Mouse (Mus musculus): ENCODE measurements around the gene Ndufb3. TPM values are rescaled to one million over a fixed set of nuclear protein-coding genes. Genes with fewer than 3 reads are reported as not detected.
A peak's percentile ranks its signal among the peaks of the same experiment; 100 is the strongest.
"Not testable (repeated sequence)": the region's sequence is repeated elsewhere in the genome, so short reads cannot be mapped to it uniquely, and the experiment has no call there.

Gene Ndufb3
- polyA plus RNA-seq (2016; fragmentation: Nextera tagmentation; extraction: Ambion mirVana), result 151 and 153 TPM in 2 replicates

- ATAC-seq (ENCODE audit: insufficient number of reproducible peaks, insufficient read depth, low FRiP score, low TSS enrichment), result peak; percentile 92
- no peaks in the 10 kb centered on the region for H3K9me3 ChIP-seq
- peak within 1 kb of the TSS; percentile 74 for H3K4me3 ChIP-seq
- peaks cover 6% of the 10 kb centered on the region; the same call in 1 of the 2 replicates for H3K36me3 ChIP-seq
- peak within 1 kb of the TSS; percentile 74 for H3K4me2 ChIP-seq (replicated peaks)
- under 1% methylated on average over 41 of the region's 41 CpGs for WGBS
- H3K4me1 ChIP-seq, result peaks cover 9% of the 10 kb centered on the region; the same call in 1 of the 2 replicates
- H3K27ac ChIP-seq, result peak within 1 kb of the TSS; percentile 77
- H3K27me3 ChIP-seq, result no peaks in the 10 kb centered on the region
- H3K9ac ChIP-seq, result peak within 1 kb of the TSS; percentile 78
Measured at GRCm38 (mm10) chr1:58586171-58586997, at the start of gene Ndufb3, which contains the start of gene Fam126b. Gene Ndufb3 (plus strand): TSS chr1:58586384. Gene Fam126b (minus strand): TSS chr1:58586323.

- ATAC-seq (ENCODE audit: insufficient number of reproducible peaks, insufficient read depth, low FRiP score, low TSS enrichment), result no peak
- no peaks in the 10 kb centered on the region for H3K27me3 ChIP-seq
- no peak overlapping the region for H3K4me2 ChIP-seq (replicated peaks)
- no peaks in the 10 kb centered on the region for H3K4me1 ChIP-seq
- WGBS, result 81% methylated on average over 1 of the region's 1 CpGs
- no peak overlapping the region for H3K27ac ChIP-seq
- H3K4me3 ChIP-seq, result no peak overlapping the region
- H3K9me3 ChIP-seq, result no peaks in the 10 kb centered on the region
- H3K36me3 ChIP-seq, result peaks cover 46% of the 10 kb centered on the region
- H3K9ac ChIP-seq, result no peak overlapping the region
Measured at GRCm38 (mm10) chr1:58541386-58541785, 44.8 kb upstream of the Ndufb3 start.

DNA sequence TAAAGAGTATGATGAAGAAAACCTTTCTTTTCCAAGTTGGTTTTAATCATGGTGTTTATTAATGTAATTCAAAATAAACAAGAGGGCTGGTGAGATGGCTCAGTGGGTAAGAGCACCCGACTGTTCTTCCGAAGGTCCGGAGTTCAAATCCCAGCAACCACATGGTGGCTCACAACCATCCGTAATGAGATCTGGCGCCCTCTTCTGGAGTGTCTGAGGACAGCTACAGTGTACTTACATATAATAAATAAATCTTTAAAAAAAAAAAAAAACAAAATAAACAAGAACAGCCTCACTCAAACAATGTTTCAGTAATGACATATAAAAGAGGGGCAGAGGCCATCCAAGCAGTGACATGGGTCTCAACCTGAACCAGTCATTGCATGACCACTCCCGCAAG is 25.8 kb upstream of the Ndufb3 start:
- H3K4me3 ChIP-seq; H3K9ac ChIP-seq; H3K36me3 ChIP-seq; ATAC-seq (ENCODE audit: insufficient number of reproducible peaks, insufficient read depth, low FRiP score, low TSS enrichment); H3K4me1 ChIP-seq; H3K27ac ChIP-seq; H3K9me3 ChIP-seq; H3K27me3 ChIP-seq; H3K4me2 ChIP-seq (replicated peaks): not testable (repeated sequence)
- 93% methylated on average over 6 of the region's 6 CpGs for WGBS

DNA sequence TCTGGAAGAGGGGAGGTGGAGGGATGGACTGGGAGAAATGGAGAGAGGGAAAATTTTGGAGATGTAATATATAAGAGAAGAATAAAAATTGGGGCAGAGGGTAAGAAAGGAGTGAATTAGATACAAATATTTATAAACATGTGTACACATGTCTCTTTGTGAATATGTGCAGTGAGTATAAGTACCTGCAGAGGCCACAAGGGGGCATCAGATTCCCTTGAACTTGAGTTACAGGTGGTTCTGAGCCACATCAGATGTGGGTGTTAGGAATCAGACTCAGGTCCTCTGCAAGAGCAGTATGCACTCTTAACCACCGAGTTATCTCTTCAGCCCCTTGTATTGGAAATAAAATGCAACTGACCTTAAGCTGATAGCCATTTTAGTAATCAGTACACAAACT is 23.7 kb upstream of the Ndufb3 start:
- no peak overlapping the region for H3K27ac ChIP-seq
- WGBS, result 89% methylated on average over 1 of the region's 1 CpGs
- H3K9ac ChIP-seq, result no peak overlapping the region
- H3K36me3 ChIP-seq, result no peaks in the 10 kb centered on the region; the same call in 1 of the 2 replicates
- H3K4me2 ChIP-seq (replicated peaks), result no peak overlapping the region
- no peaks in the 10 kb centered on the region for H3K4me1 ChIP-seq
- no peak overlapping the region for H3K4me3 ChIP-seq
- ATAC-seq (ENCODE audit: insufficient number of reproducible peaks, insufficient read depth, low FRiP score, low TSS enrichment), result no peak
- no peaks in the 10 kb centered on the region for H3K9me3 ChIP-seq
- no peaks in the 10 kb centered on the region for H3K27me3 ChIP-seq

DNA sequence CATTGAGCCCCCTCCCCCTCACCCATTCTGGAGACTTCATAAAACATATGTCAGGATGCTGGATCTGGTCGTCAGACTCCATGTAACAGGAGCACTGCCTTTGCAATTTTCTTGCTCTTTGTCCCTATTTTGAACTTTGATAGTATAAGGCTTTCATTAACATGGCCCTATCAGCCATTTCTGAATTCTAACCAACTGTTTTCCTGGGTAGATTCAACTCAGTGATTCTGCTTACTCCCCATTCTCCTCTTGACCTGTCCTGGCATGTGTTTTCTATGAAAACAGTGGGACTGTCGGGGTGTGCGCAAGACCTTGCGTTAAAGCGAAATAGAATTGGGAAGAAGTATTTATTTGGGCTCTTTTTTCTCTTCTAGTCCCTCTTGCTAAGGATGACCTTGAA is 21.2 kb upstream of the Ndufb3 start:
- WGBS, result 82% methylated on average over 5 of the region's 5 CpGs
- Histone ChIP-seq H3K4me2 (replicated peaks) (no peak overlapping the region), H3K9me3 (no peaks in the 10 kb centered on the region), H3K9ac (no peak overlapping the region), H3K27me3 (no peaks in the 10 kb centered on the region), H3K4me1 (no peaks in the 10 kb centered on the region), H3K36me3 (no peaks in the 10 kb centered on the region; the same call in 1 of the 2 replicates), H3K4me3 (no peak overlapping the region), H3K27ac (no peak overlapping the region)
- ATAC-seq (ENCODE audit: insufficient number of reproducible peaks, insufficient read depth, low FRiP score, low TSS enrichment), result no peak

GRCm38 (mm10) chr1:58566621-58567020 is 19.6 kb upstream of the Ndufb3 start:
- no peak overlapping the region for H3K4me3 ChIP-seq
- H3K4me2 ChIP-seq (replicated peaks), result no peak overlapping the region
- H3K9me3 ChIP-seq, result no peaks in the 10 kb centered on the region
- ATAC-seq (ENCODE audit: insufficient number of reproducible peaks, insufficient read depth, low FRiP score, low TSS enrichment), result no peak
- H3K27me3 ChIP-seq, result no peaks in the 10 kb centered on the region
- no peak overlapping the region for H3K27ac ChIP-seq
- no peaks in the 10 kb centered on the region; the same call in 1 of the 2 replicates for H3K36me3 ChIP-seq
- H3K4me1 ChIP-seq, result no peaks in the 10 kb centered on the region
- no peak overlapping the region for H3K9ac ChIP-seq

DNA sequence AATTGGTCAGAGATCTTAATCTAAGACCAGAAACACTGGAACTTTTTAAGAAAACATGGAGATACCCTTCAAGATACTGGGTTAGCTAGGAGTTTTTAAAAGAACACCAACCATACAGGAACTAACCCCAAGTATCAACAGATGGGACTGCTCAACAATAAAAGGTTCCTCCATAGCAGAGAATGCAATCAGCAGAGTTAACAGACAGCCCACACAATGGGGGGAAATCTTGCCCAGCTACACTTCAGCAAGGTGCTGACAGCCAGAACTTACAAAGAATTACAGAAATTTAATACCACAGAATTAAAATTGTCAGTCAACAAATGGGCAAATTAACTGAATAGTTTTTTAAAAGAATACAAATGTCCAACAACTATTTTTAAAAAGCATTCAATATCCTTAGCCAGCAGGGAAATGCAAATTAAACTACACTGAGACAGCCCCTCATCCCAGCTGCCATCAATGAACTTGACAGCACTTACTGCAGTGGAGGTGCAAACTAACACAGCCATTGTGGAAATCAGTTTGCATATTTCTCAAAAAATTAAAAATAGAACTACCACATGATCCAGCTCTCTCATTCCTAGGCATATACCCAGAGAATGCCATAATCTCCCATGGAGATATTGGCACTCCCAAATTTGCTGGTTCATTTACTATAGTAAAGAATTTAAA is 17.6 kb upstream of the Ndufb3 start:
- H3K36me3 ChIP-seq, result no peaks in the 10 kb centered on the region
- H3K4me1 ChIP-seq, result no peaks in the 10 kb centered on the region
- ATAC-seq (ENCODE audit: insufficient number of reproducible peaks, insufficient read depth, low FRiP score, low TSS enrichment), result no peak
- no peaks in the 10 kb centered on the region for H3K9me3 ChIP-seq
- H3K27me3 ChIP-seq, result no peaks in the 10 kb centered on the region
- no peak overlapping the region for H3K27ac ChIP-seq
- H3K4me3 ChIP-seq, result no peak overlapping the region
- H3K4me2 ChIP-seq (replicated peaks), result no peak overlapping the region
- no peak overlapping the region for H3K9ac ChIP-seq

DNA sequence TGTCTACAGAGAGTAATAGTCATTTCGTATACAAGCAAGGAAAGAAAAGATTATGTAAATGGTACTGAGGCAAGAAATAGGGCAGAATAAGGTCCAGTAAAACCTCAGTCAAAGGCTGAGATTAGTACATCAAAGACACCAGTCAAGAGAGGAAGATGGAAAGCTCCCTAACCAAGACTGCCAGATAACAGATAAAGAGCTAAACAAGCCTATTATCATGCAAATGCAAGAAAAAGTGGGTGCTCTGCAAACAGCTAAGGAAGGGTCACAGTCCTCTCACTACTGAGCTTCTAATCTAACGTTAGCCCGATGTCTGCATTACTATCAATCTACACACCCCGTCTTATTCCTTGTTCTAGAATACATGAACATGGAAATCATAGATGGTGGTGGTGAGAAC is 15.7 kb upstream of the Ndufb3 start:
- Histone ChIP-seq H3K9ac (no peak overlapping the region), H3K36me3 (no peaks in the 10 kb centered on the region), H3K9me3 (no peaks in the 10 kb centered on the region), H3K4me1 (no peaks in the 10 kb centered on the region), H3K4me3 (no peak overlapping the region), H3K27me3 (no peaks in the 10 kb centered on the region), H3K4me2 (replicated peaks) (no peak overlapping the region), H3K27ac (no peak overlapping the region)
- ATAC-seq (ENCODE audit: insufficient number of reproducible peaks, insufficient read depth, low FRiP score, low TSS enrichment), result no peak
- WGBS, result 55% methylated on average over 4 of the region's 4 CpGs

GRCm38 (mm10) chr1:58579179-58579578 is 7.0 kb upstream of the Ndufb3 start:
- Histone ChIP-seq H3K4me1 (no peaks in the 10 kb centered on the region), H3K9ac (no peak overlapping the region), H3K27ac (no peak overlapping the region), H3K9me3 (no peaks in the 10 kb centered on the region), H3K36me3 (no peaks in the 10 kb centered on the region), H3K4me2 (replicated peaks) (no peak overlapping the region), H3K27me3 (no peaks in the 10 kb centered on the region), H3K4me3 (no peak overlapping the region)
- WGBS, result 83% methylated on average over 2 of the region's 2 CpGs
- ATAC-seq (ENCODE audit: insufficient number of reproducible peaks, insufficient read depth, low FRiP score, low TSS enrichment), result no peak

DNA sequence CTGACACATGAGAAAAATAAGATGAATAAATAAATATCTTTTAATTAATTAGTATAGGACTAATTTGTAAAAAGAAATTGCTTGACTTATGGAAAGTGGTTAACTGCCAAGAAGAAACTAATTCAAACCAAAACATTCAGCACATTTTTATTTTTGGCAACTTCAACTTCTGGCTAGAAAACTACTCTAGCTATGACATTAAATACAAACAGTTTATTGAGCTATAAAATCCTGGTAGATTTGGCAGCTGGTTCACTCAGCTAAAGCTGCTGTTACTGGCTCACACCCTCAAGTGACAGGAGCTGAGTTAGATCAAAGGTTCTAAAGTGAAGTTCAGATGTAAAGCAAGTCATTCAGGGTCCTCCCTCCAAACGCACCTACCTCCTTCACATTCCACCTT is 3.6 kb upstream of the Ndufb3 start:
- Histone ChIP-seq H3K4me3 (no peak overlapping the region), H3K9ac (no peak overlapping the region), H3K27me3 (no peaks in the 10 kb centered on the region), H3K4me2 (replicated peaks) (no peak overlapping the region), H3K4me1 (peaks cover 9% of the 10 kb centered on the region; the same call in 1 of the 2 replicates), H3K27ac (no peak overlapping the region), H3K36me3 (no peaks in the 10 kb centered on the region), H3K9me3 (no peaks in the 10 kb centered on the region)
- no peak for ATAC-seq (ENCODE audit: insufficient number of reproducible peaks, insufficient read depth, low FRiP score, low TSS enrichment)
- WGBS, result 89% methylated on average over 1 of the region's 1 CpGs

DNA sequence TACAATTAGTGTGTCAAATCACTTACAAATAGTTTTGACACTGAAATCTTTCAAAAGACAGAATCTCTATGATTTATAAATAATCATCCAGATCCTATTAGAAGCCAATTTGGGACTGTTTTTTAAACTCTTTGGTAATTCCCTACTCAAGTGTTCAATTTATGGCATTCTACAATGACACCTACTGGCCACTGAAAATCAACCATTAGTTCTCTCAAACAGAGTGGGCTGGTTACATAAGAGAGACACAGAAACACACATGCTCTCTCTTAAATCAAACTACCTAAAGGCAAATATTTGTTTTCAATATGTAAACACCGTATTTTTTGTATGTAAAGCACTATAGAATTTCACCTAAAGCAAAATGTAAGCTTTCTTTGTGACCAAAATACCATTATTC is 1.9 kb upstream of the Ndufb3 start:
- Histone ChIP-seq H3K9ac (no peak overlapping the region), H3K4me2 (replicated peaks) (no peak overlapping the region), H3K27me3 (no peaks in the 10 kb centered on the region), H3K27ac (no peak overlapping the region), H3K9me3 (no peaks in the 10 kb centered on the region), H3K4me1 (peaks cover 9% of the 10 kb centered on the region; the same call in 1 of the 2 replicates), H3K4me3 (no peak overlapping the region), H3K36me3 (no peaks in the 10 kb centered on the region)
- 77% methylated on average over 1 of the region's 1 CpGs for WGBS
- no peak for ATAC-seq (ENCODE audit: insufficient number of reproducible peaks, insufficient read depth, low FRiP score, low TSS enrichment)

All from embryonic facial prominence, embryonic 12.5 days (tissue).